Mouse (Mus musculus) neural tube, embryonic 13.5 days (tissue): ENCODE results near the gene Slc29a2. TPM values are rescaled to one million over a fixed set of nuclear protein-coding genes. Genes with fewer than 3 reads are reported as not detected.

Source experiments
- ATAC-seq: fragments of 200-750 bp; cut with Nextera tagmentation; 2 replicates; pipeline ENCODE4 v1.8.0; 2017; ENCODE audit warnings: low read depth, mild to moderate bottlenecking, moderate TSS enrichment, moderate library complexity
- H3K27ac ChIP-seq: fragments of 300-500 bp; sonication (generic); replicated peaks from 2 replicates; pipeline ENCODE4 v1.5.1; 2015; ENCODE audit warnings: moderate library complexity, mild to moderate bottlenecking, inconsistent platforms
- H3K27me3 ChIP-seq: fragments of 300-500 bp; sonication (generic); 2 replicates; pipeline ENCODE4 v1.6.1; 2015; ENCODE audit warnings: mild to moderate bottlenecking, inconsistent platforms
- H3K36me3 ChIP-seq: fragments of 300-500 bp; sonication (generic); 2 replicates; pipeline ENCODE4 v1.6.1; 2015; ENCODE audit warnings: mild to moderate bottlenecking, inconsistent platforms
- H3K4me1 ChIP-seq: fragments of 300-500 bp; sonication (generic); replicated peaks from 2 replicates; pipeline ENCODE4 v1.6.1; 2015; ENCODE audit warnings: inconsistent platforms
- H3K4me2 ChIP-seq: fragments of 300-500 bp; sonication (generic); 2 replicates; pipeline ENCODE4 v1.6.1; 2015; ENCODE audit warnings: inconsistent platforms, mild to moderate bottlenecking, moderate library complexity
- H3K4me3 ChIP-seq: fragments of 300-500 bp; sonication (generic); 2 replicates; pipeline ENCODE4 v1.5.1; 2015; ENCODE audit warnings: mild to moderate bottlenecking, inconsistent platforms
- H3K9ac ChIP-seq: fragments of 300-500 bp; sonication (generic); 2 replicates; pipeline ENCODE4 v1.6.1; 2015; ENCODE audit warnings: moderate library complexity, mild to moderate bottlenecking, inconsistent platforms
- H3K9me3 ChIP-seq: fragments of 300-500 bp; sonication (generic); 2 replicates; pipeline ENCODE4 v1.6.1; 2016; ENCODE audit warnings: inconsistent platforms
- WGBS: fragments of 180-500 bp; shearing (Covaris S2); methylation state at CpG from one replicate; pipeline ENCODE4 v1.1.7; 2015; 5-methylcytosine and 5-hydroxymethylcytosine counted together
- polyA plus RNA-seq: library from polyadenylated mRNA; unstranded; fragments of >200 nt; fragmentation: Nextera tagmentation; extraction: Ambion mirVana; gene quantifications from 2 replicates; pipeline ENCODE4 v1.2.1, GENCODE M21; 2015

Slc29a2 gene
- polyA plus RNA-seq = 7.9 TPM in 2 replicates

DNA sequence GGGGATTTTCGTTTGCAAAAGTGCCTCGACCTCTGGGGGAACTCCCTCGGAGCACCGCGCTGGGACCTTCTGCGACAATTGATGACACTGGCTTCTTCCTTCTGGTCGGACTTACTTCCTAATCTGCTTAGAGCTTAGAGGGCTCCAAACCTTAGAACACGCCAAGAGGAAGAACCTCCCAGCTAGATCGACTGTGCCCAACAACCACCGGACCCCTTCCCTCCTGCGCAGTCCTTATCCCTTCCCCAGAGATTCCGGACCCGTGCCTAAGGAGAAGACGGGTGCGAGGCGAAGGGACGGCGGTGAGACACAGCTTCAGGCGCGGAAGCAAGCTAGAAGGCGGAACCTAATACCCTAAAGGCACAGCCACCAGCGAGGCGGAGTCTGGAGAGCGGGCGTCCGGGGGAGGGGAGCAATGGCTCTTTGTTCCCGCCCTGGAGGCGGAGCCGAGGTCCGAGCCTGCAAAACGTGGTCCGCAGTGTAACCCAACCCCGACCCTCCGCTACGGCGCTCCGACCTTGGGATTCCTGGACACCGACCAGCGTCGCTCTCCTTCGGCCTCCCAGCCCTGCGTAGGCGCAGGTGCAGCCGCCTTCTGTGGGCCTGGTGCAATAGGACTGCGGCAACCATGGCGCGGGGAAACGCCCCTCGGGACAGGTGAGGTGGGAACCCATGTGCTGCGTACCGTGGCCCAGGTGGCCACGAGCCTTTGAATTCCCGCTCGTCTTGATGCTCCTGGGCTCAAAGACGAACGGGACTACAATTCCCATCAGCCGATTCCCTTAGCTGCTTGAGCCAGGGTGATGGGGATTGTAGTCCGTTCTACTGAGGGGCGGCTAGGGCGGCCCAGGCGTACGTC lies at the start of gene Slc29a2:
Slc29a2 (plus strand) TSS at position 240 of the 859 bp plus-strand sequence.
- H3K9me3 ChIP-seq = no peaks in the 10 kb centered on the region
- peak; percentile 95 for ATAC-seq
- H3K27me3 ChIP-seq = no peaks in the 10 kb centered on the region
- under 1% methylated on average over 62 of the region's 62 CpGs for WGBS
- H3K4me3 ChIP-seq = peak within 1 kb of the TSS; percentile 76
- H3K4me1 ChIP-seq = peaks cover 13% of the 10 kb centered on the region
- peak within 1 kb of the TSS; percentile 92 for H3K27ac ChIP-seq
- H3K4me2 ChIP-seq = peak within 1 kb of the TSS; percentile 78
- peak within 1 kb of the TSS; percentile 87 for H3K9ac ChIP-seq
- peaks cover 27% of the 10 kb centered on the region for H3K36me3 ChIP-seq

DNA sequence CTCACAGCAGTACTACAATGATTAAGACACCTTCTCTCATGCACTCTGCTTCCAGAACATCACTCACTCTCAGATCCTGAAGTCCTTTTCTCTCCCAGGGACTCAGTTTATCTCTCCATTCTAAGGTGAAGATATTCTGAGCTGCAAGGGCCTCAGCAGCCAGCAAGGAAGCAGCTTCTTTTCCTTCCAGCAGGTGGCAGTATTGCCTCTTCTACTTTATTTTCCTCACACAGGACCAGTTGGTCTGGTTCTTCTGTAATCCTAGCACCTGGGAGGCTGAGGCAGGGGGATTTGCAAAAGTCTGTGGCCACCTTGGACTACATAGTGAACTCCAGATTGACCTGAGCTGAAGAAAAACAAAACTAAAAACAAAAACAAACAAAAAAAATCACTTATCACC lies 41.9 kb upstream of the Slc29a2 start:
- Histone ChIP-seq H3K9me3 (no peaks in the 10 kb centered on the region), H3K4me3 (no peak overlapping the region), H3K27me3 (peaks cover 43% of the 10 kb centered on the region), H3K4me1 (no peaks in the 10 kb centered on the region), H3K27ac (no peak overlapping the region), H3K4me2 (no peak overlapping the region), H3K36me3 (0 out of 2 replicates have a peak, but pooled peaks cover 8% of the 10 kb centered on the region), H3K9ac (no peak overlapping the region)
- 0 out of 2 replicates have a peak, but pooled peaks have one; percentile 23 for ATAC-seq

- no peak overlapping the region for H3K27ac ChIP-seq
Observed at GRCm38 (mm10) chr19:4989013-4989412, 34.6 kb upstream of the Slc29a2 start.

GRCm38 (mm10) chr19:4989434-4990255 lies 34.0 kb upstream of the Slc29a2 start:
- Histone ChIP-seq H3K4me3 (peak overlapping the region; percentile 49), H3K27me3 (peaks cover 99% of the 10 kb centered on the region), H3K9ac (peak overlapping the region; percentile 78), H3K4me2 (peak overlapping the region; percentile 72), H3K4me1 (peaks cover 36% of the 10 kb centered on the region), H3K9me3 (no peaks in the 10 kb centered on the region), H3K27ac (peak overlapping the region; percentile 68), H3K36me3 (0 out of 2 replicates have a peak, but pooled peaks cover 10% of the 10 kb centered on the region)
- peak; percentile 79 for ATAC-seq
- 13% methylated on average over 47 of the region's 47 CpGs for WGBS

More at GRCm38 (mm10) chr19:4989013-4989412, 34.6 kb upstream of the Slc29a2 start:
- Histone ChIP-seq H3K4me2 (peak overlapping the region; percentile 72), H3K36me3 (0 out of 2 replicates have a peak, but pooled peaks cover 10% of the 10 kb centered on the region), H3K4me1 (peaks cover 32% of the 10 kb centered on the region), H3K4me3 (peak overlapping the region; percentile 49), H3K9me3 (no peaks in the 10 kb centered on the region), H3K9ac (peak overlapping the region; percentile 78), H3K27me3 (peaks cover 100% of the 10 kb centered on the region)
- no peak for ATAC-seq
- 4% methylated on average over 13 of the region's 13 CpGs for WGBS

DNA sequence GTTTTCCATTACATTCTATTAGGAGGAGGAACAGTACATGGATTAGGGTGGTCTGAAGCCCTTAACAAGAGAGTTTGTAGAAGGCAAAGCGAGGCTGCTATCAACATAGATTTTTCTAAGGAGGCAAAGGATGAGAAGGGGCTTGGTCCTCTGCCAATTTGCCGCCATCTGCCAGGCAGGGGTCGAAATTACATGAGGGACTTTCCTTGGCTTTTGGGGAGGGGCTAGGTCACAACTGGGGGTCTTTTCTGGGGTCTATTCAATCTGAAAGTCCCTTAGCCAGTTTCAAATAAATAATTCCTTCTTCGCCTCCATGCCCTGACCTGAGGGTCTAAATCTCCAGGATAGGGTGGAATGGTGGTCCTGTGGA lies 33.4 kb upstream of the Slc29a2 start, which contains the start of gene Npas4:
Npas4 (minus strand) TSS at position 61 of the 370 bp plus-strand sequence.
- H3K27ac ChIP-seq = peak within 1 kb of the TSS; percentile 68

DNA sequence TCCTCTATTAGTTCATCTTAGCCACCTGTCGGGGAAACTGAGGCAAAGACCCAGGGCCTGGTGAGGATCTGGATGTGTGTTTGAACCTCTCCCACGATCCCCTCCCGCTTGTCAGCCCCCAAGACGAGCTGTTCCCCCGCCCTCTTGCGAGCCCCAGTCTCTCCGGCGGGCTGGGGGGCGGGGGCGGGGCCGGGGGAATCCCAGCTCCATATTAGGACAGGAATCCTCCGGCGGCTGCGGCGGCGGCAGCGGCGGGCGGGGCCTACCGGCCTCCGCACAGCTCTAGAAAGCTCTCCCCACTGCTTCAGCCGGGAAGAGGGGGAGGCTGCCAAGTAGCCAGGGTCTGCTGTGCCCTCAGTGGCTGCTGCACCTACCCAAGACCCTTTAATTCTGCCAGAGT lies 32.9 kb upstream of the Slc29a2 start:
- peaks cover 99% of the 10 kb centered on the region for H3K27me3 ChIP-seq
- peak; percentile 9 for ATAC-seq
- H3K4me3 ChIP-seq = peak overlapping the region; percentile 49
- peaks cover 36% of the 10 kb centered on the region for H3K4me1 ChIP-seq
- H3K4me2 ChIP-seq = peak overlapping the region; percentile 72
- 2% methylated on average over 21 of the region's 22 CpGs for WGBS
- H3K9ac ChIP-seq = peak overlapping the region; percentile 64
- no peaks in the 10 kb centered on the region for H3K9me3 ChIP-seq
- 0 out of 2 replicates have a peak overlapping the region, but pooled peaks have one; percentile 29 for H3K27ac ChIP-seq
- H3K36me3 ChIP-seq = 0 out of 2 replicates have a peak, but pooled peaks cover 10% of the 10 kb centered on the region

More for the DNA sequence above, 33.4 kb upstream of the Slc29a2 start, which contains the start of gene Npas4:
- Histone ChIP-seq H3K4me2 (peak within 1 kb of the TSS; percentile 72), H3K27me3 (peaks cover 99% of the 10 kb centered on the region), H3K4me1 (peaks cover 36% of the 10 kb centered on the region), H3K36me3 (0 out of 2 replicates have a peak, but pooled peaks cover 10% of the 10 kb centered on the region), H3K9me3 (no peaks in the 10 kb centered on the region), H3K9ac (peak within 1 kb of the TSS; percentile 78), H3K4me3 (peak within 1 kb of the TSS; percentile 49)
- WGBS = 16% methylated on average over 4 of the region's 4 CpGs
- no peak; the same call in none of the 2 replicates for ATAC-seq

DNA sequence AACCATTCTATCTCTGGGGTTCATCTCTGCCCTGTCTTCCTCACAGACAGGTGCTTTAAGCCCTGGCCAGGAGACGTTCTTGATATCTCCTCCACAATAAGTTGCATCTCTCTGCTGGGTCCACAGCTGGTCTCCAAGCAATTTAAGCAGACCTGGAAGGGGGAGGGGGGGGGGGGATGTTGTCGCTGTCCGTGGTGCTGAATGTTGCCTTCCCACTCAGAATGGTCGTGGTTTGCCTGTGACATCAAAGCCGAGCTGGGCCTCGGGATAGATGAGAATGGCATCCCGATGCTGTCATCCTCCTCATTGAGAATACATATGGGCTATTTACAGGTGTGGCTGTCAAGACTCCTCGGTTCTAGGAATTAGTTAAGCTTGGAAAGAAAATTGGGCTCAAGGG lies 31.3 kb upstream of the Slc29a2 start:
- Histone ChIP-seq H3K4me1 (peaks cover 36% of the 10 kb centered on the region), H3K9ac (no peak overlapping the region), H3K9me3 (no peaks in the 10 kb centered on the region), H3K36me3 (no peaks in the 10 kb centered on the region), H3K4me3 (no peak overlapping the region), H3K27ac (no peak overlapping the region), H3K27me3 (peaks cover 94% of the 10 kb centered on the region), H3K4me2 (no peak overlapping the region)
- 12% methylated on average over 8 of the region's 8 CpGs for WGBS
- ATAC-seq = no peak

DNA sequence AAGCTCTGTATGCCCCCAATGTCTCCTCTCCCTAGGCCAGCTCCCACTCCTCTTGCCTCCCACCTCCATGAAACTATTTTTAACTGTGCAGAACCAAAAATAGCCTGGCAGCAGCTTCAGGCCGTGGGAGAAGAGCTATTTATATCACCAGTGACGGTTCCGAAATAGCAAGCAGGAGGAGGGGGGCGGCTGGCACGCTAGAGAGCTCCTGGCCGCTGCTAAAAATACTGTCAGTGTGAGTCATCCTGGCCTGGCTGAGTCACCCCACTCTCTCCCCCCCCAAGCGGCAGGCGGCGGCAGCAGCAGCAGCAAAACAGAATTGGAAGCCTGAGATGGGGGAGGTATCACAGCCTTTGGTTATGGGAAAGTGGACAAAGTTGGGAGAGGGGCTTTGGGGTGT lies 30.8 kb upstream of the Slc29a2 start:
- Histone ChIP-seq H3K4me1 (peaks cover 42% of the 10 kb centered on the region), H3K36me3 (no peaks in the 10 kb centered on the region), H3K27me3 (peaks cover 90% of the 10 kb centered on the region), H3K4me2 (no peak overlapping the region), H3K27ac (no peak overlapping the region), H3K4me3 (no peak overlapping the region), H3K9ac (no peak overlapping the region), H3K9me3 (no peaks in the 10 kb centered on the region)
- 3% methylated on average over 9 of the region's 9 CpGs for WGBS
- no peak for ATAC-seq

DNA sequence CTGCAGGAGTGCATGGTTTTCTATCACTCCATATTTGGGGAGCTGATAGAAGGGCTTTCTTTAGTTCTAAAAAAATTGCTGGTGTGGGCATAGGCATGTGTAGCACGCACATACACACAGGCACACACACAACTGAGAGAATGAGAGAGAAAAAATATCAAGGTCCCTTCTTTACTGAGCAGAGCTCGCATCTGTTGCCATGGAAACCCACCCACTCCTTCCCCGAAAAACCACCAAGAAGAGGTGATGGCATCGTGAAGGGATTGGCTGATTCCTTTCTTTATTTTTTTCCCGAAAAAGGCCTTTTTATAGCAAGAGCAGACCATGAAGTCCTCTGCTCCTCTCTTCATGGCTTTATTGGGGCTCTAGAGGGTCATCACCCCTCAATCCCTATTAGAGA lies 29.6 kb upstream of the Slc29a2 start:
- Histone ChIP-seq H3K4me3 (no peak overlapping the region), H3K4me2 (no peak overlapping the region), H3K36me3 (no peaks in the 10 kb centered on the region), H3K27me3 (peaks cover 84% of the 10 kb centered on the region), H3K9ac (no peak overlapping the region), H3K27ac (no peak overlapping the region), H3K4me1 (peaks cover 40% of the 10 kb centered on the region), H3K9me3 (no peaks in the 10 kb centered on the region)
- 55% methylated on average over 5 of the region's 5 CpGs for WGBS
- ATAC-seq = no peak

DNA sequence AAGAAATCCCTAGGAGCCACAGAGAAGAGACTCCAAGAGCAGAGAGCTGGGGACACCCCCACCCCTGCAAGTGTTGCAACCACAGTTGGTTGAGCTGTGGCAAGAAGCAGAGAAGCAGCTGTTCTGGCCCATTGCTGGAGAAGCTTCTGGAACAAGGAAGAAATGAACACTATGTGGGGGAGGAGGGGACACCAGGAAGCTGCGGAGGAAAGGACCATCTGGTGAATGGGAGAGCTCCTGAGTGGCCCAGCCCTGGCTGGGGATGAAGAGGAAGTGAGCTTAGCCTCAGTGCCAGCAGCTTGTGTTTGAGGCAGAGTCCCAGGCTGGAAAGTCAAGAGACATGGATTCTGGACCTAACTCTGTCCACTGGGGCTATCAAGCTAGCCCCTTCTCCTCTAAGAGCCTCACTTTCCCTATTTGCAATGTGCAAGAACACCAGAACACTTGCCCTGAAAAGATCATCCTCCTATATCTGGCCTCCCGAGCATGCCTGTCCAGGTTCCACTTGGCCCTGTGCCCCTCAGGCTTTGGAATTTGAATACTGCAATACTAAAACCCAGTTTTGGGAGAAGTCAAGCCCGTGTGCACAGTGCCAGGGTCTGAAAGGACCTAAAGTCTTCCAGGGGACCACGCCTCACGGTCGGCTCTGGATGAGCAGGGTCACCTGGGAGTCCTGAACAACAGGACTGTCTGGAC lies 24.1 kb upstream of the Slc29a2 start:
- peaks cover 29% of the 10 kb centered on the region for H3K4me1 ChIP-seq
- H3K9me3 ChIP-seq = no peaks in the 10 kb centered on the region
- no peak for ATAC-seq
- H3K36me3 ChIP-seq = no peaks in the 10 kb centered on the region
- WGBS = 74% methylated on average over 6 of the region's 6 CpGs
- H3K27ac ChIP-seq = no peak overlapping the region
- H3K9ac ChIP-seq = no peak overlapping the region
- H3K4me2 ChIP-seq = no peak overlapping the region
- peaks cover 42% of the 10 kb centered on the region for H3K27me3 ChIP-seq
- H3K4me3 ChIP-seq = no peak overlapping the region

GRCm38 (mm10) chr19:5001666-5002406 lies 21.8 kb upstream of the Slc29a2 start:
- peak; percentile 98 for ATAC-seq
- peaks cover 29% of the 10 kb centered on the region for H3K4me1 ChIP-seq
- no peaks in the 10 kb centered on the region for H3K36me3 ChIP-seq
- H3K27ac ChIP-seq = peak overlapping the region; percentile 92
- H3K9me3 ChIP-seq = no peaks in the 10 kb centered on the region
- H3K4me2 ChIP-seq = peak overlapping the region; percentile 63
- peak overlapping the region; percentile 70 for H3K9ac ChIP-seq
- peaks cover 25% of the 10 kb centered on the region for H3K27me3 ChIP-seq
- WGBS = under 1% methylated on average over 39 of the region's 39 CpGs
- peak overlapping the region; percentile 33 for H3K4me3 ChIP-seq
